Mouse (Mus musculus) MEL (cell line): ENCODE data around the gene Pros1.

Experiments used
- CHD2 ChIP-seq: IDR thresholded peaks from 2 replicates; pipeline ENCODE4 v1.6.1; 2011; ENCODE audit warnings: low read length, improper control_type of control experiment
- CTCF ChIP-seq, 3 experiments: IDR thresholded peaks in 2 of 3; conservative IDR thresholded peaks in 1 of 3; 2 replicates each; pipeline ENCODE4 v1.5.1; 2011 to 2012; ENCODE audit warnings: low read length in 3 of 3, low read depth in 2 of 3, mild to moderate bottlenecking in 2 of 3, improper control_type of control experiment in 1 of 3, inconsistent platforms in 1 of 3, mixed read lengths in 1 of 3, moderate library complexity in 1 of 3; ENCODE audit not compliant: control insufficient read depth in 1 of 3, insufficient read depth in 1 of 3, poor library complexity in 1 of 3, severe bottlenecking in 1 of 3
- ELF1 ChIP-seq: IDR thresholded peaks from 2 replicates; pipeline ENCODE4 v1.6.1; 2014; ENCODE audit warnings: low read depth, mild to moderate bottlenecking, inconsistent platforms, low read length, improper control_type of control experiment, moderate library complexity
- EP300 ChIP-seq, 2 experiments: IDR thresholded peaks; 2 replicates each; pipeline ENCODE4 v1.6.1; 2011; ENCODE audit warnings: improper control_type of control experiment in 2 of 2, low read length in 2 of 2, low read depth in 1 of 2, mild to moderate bottlenecking in 1 of 2
- HCFC1 ChIP-seq: IDR thresholded peaks from 2 replicates; pipeline ENCODE4 v1.6.1; 2012; ENCODE audit warnings: low read depth, mild to moderate bottlenecking, inconsistent platforms, low read length, improper control_type of control experiment, moderate library complexity
- MAZ ChIP-seq: IDR thresholded peaks from 2 replicates; pipeline ENCODE4 v1.6.1; 2012; ENCODE audit warnings: low read depth, mild to moderate bottlenecking, inconsistent platforms, low read length, improper control_type of control experiment
- NELFE ChIP-seq: IDR thresholded peaks from 2 replicates; pipeline ENCODE4 v1.6.1; 2011; ENCODE audit warnings: low read depth, low read length, improper control_type of control experiment
- POLR2A ChIP-seq, 2 experiments: IDR thresholded peaks; 2 replicates each; pipeline ENCODE4 v1.6.1; 2011 to 2012; ENCODE audit warnings: low read length in 2 of 2, mild to moderate bottlenecking in 2 of 2, control low read depth in 1 of 2, improper control_type of control experiment in 1 of 2, low read depth in 1 of 2, moderate library complexity in 1 of 2; ENCODE audit not compliant: control insufficient read depth in 1 of 2, insufficient read depth in 1 of 2, poor library complexity in 1 of 2
- TAL1 ChIP-seq: IDR thresholded peaks from 2 replicates; pipeline ENCODE4 v1.6.1; 2012; ENCODE audit warnings: mild to moderate bottlenecking, inconsistent platforms, low read length, moderate library complexity, mixed read lengths
- ZMIZ1 ChIP-seq: IDR thresholded peaks from 2 replicates; pipeline ENCODE4 v1.6.1; 2012; ENCODE audit warnings: low read depth, mild to moderate bottlenecking, inconsistent platforms, low read length, improper control_type of control experiment, moderate library complexity
- ZNF384 ChIP-seq: IDR thresholded peaks from 2 replicates; pipeline ENCODE4 v1.6.1; 2012; ENCODE audit warnings: low read depth, mild to moderate bottlenecking, inconsistent platforms, low read length, improper control_type of control experiment

DNA sequence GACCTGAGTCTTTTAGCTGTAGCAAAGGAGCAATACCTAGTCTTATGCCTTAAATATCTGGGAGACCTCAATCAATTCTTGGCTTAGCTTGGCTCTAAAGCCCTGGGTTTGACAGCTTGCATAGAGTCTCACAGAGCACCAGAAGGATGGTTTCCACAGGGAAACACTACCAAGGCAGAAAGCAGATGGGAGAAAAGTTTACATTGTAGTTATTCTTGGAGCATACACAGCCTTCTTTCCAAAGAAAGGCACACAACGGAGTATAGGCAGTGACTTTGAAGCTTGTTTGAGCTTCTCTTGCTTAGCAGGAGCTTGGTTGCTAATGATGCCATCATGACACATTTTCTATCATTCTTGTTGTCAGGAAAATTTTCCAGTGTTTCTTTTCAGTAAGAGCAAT is 6.0 kb downstream of the Pros1 start:
- TF ChIP-seq EP300 (IDR thresholded peaks at IDR 0.05; ENCODE audit: low read depth in 1 of 2, low read length in 2 of 2) (no peak), CTCF (IDR thresholded peaks at IDR 0.05 in 2 of 3, conservative IDR thresholded peaks at IDR 0.05 in 1 of 3; ENCODE audit: control insufficient read depth in 1 of 3, insufficient read depth in 1 of 3, low read depth in 2 of 3, low read length in 3 of 3, poor library complexity in 1 of 3, severe bottlenecking in 1 of 3) (no peak), POLR2A (IDR thresholded peaks at IDR 0.05; ENCODE audit: control insufficient read depth in 1 of 2, insufficient read depth in 1 of 2, low read depth in 1 of 2, low read length in 2 of 2, poor library complexity in 1 of 2) (no peak), ZMIZ1 (no peak), NELFE (no peak), MAZ (no peak), ELF1 (no peak), HCFC1 (no peak), TAL1 (no peak), ZNF384 (no peak), CHD2 (no peak)
